Mouse (Mus musculus): ENCODE results near the gene Rilp.

DNA sequence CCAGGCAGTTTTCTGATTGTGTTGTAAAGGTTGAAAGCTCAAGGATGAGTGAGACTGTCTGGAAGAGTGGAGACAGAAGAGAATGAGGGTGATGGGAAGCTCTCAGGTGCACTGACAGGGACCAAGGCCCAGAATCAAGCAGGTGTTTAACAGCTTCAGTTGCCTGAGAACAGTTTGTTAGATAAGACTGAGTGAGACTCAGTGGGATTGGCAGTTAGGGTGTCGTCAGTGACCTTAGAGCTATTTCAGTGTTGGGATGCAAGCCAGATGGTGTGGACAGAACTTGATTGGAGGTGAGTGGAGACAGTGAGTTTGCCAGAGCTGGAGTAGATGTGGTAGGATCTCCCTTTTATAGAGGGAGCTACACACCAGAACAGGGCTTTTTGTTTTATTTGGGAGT, 11.8 kb upstream of the Rilp start:
- no peak for TF ChIP-seq POLR2A (IDR thresholded peaks at IDR 0.05; ENCODE audit: insufficient read length, low read depth)
- no peak for TF ChIP-seq TCF12 (IDR thresholded peaks at IDR 0.05; ENCODE audit: insufficient read depth, poor library complexity, severe bottlenecking)
- no peak for TF ChIP-seq USF1 (IDR thresholded peaks at IDR 0.05; ENCODE audit: low read depth)

Measured in myocyte (in vitro differentiated cells).